8 mouse cellular contexts compared by ENCODE assay signal in genomic region chr3:108210771-108211139, GRCm38 (mm10). TPM values are rescaled to one million over a fixed set of nuclear protein-coding genes. Genes with fewer than 3 reads are reported as not detected.
DNase-seq lines count a peak whose midpoint lies in the region; ATAC-seq lines count a peak whose summit lies in the region.

Gene Atxn7l2, minus strand, starts transcription at chr3:108210934.

- H3K4me3 ChIP-seq in embryonic facial prominence, embryonic 15.5 days (replicated peaks) = peak within 1 kb of the TSS; percentile 62
- peak within 1 kb of the TSS; percentile 56 for H3K4me3 ChIP-seq in kidney, embryonic 16.5 days (ENCODE audit: low read length)
- peak within 1 kb of the TSS; percentile 77 for H3K4me3 ChIP-seq in liver, embryonic 16.5 days (ENCODE audit: low read depth, low read length)
- peak within 1 kb of the TSS; percentile 66 for H3K4me3 ChIP-seq in stomach, embryonic 15.5 days (replicated peaks)

- no peaks in the 10 kb centered on the region for H3K9me3 ChIP-seq in embryonic facial prominence, embryonic 15.5 days (replicated peaks)
- no peaks in the 10 kb centered on the region for H3K9me3 ChIP-seq in kidney, embryonic 16.5 days (ENCODE audit: low read length)
- H3K9me3 ChIP-seq in liver, embryonic 16.5 days (replicated peaks; ENCODE audit: control insufficient read depth, low read length) = no peaks in the 10 kb centered on the region
- H3K9me3 ChIP-seq in stomach, embryonic 15.5 days = no peaks in the 10 kb centered on the region

- peaks cover 35% of the 10 kb centered on the region for H3K4me1 ChIP-seq in embryonic facial prominence, embryonic 15.5 days
- H3K4me1 ChIP-seq in kidney, embryonic 16.5 days (ENCODE audit: insufficient read depth, low read length) = peaks cover 23% of the 10 kb centered on the region
- peaks cover 18% of the 10 kb centered on the region for H3K4me1 ChIP-seq in liver, embryonic 16.5 days (ENCODE audit: control insufficient read depth, low read depth, low read length)
- H3K4me1 ChIP-seq in stomach, embryonic 15.5 days = peaks cover 26% of the 10 kb centered on the region

- H3K36me3 ChIP-seq in embryonic facial prominence, embryonic 15.5 days = peaks cover 17% of the 10 kb centered on the region
- peaks cover 14% of the 10 kb centered on the region; the same call in 1 of the 2 replicates for H3K36me3 ChIP-seq in kidney, embryonic 16.5 days (ENCODE audit: insufficient read depth, low read length)
- H3K36me3 ChIP-seq in liver, embryonic 16.5 days (ENCODE audit: control insufficient read depth, insufficient read depth) = no peaks in the 10 kb centered on the region
- H3K36me3 ChIP-seq in stomach, embryonic 15.5 days = peaks cover 2% of the 10 kb centered on the region; the same call in 1 of the 2 replicates

- no peak for DNase-seq in layer of hippocampus, adult 18-20 months (ENCODE audit: low spot score in 2 of 2)
- DNase-seq in layer of hippocampus, adult 9-10 months (ENCODE audit: low spot score) = no peak
- no peak for DNase-seq in yolk sac, embryonic 10.5 days (ENCODE audit: low spot score)

- H3K4me2 ChIP-seq in embryonic facial prominence, embryonic 15.5 days (replicated peaks) = peak within 1 kb of the TSS; percentile 85
- H3K4me2 ChIP-seq in kidney, embryonic 16.5 days (replicated peaks; ENCODE audit: low read depth, low read length) = peak within 1 kb of the TSS; percentile 79
- H3K4me2 ChIP-seq in liver, embryonic 16.5 days (ENCODE audit: low read depth, low read length) = peak within 1 kb of the TSS; percentile 94
- H3K4me2 ChIP-seq in stomach, embryonic 15.5 days = peak within 1 kb of the TSS; percentile 96

- peak; percentile 90 for ATAC-seq in activated CD4-positive, CD25-positive, alpha-beta regulatory T cell, adult 4 months
- peak; percentile 70 for ATAC-seq in embryonic facial prominence, embryonic 15.5 days (ENCODE audit: insufficient number of reproducible peaks, low FRiP score, low TSS enrichment, low read depth)
- peak; percentile 87 for ATAC-seq in kidney, embryonic 16.5 days (ENCODE audit: low FRiP score, low TSS enrichment)
- ATAC-seq in liver, embryonic 16.5 days (ENCODE audit: low read depth) = peak; percentile 40
- ATAC-seq in stomach, embryonic 15.5 days (ENCODE audit: insufficient read depth, low FRiP score, low read depth) = peak; percentile 67

- under 1% methylated on average over 14 of the region's 14 CpGs for WGBS in embryonic facial prominence, embryonic 15.5 days
- WGBS in kidney, embryonic 16.5 days = 0% methylated on average over 14 of the region's 14 CpGs
- 0% methylated on average over 14 of the region's 14 CpGs for WGBS in liver, embryonic 16.5 days (ENCODE audit: insufficient replicate concordance)
- WGBS in stomach, embryonic 15.5 days = under 1% methylated on average over 14 of the region's 14 CpGs

- peak within 1 kb of the TSS; percentile 93 for H3K27ac ChIP-seq in embryonic facial prominence, embryonic 15.5 days (replicated peaks)
- peak within 1 kb of the TSS; percentile 89 for H3K27ac ChIP-seq in kidney, embryonic 16.5 days (ENCODE audit: low read length)
- H3K27ac ChIP-seq in liver, embryonic 16.5 days (ENCODE audit: low read length) = peak within 1 kb of the TSS; percentile 68
- peak within 1 kb of the TSS; percentile 93 for H3K27ac ChIP-seq in stomach, embryonic 15.5 days

- H3K9ac ChIP-seq in embryonic facial prominence, embryonic 15.5 days = peak within 1 kb of the TSS; percentile 58
- H3K9ac ChIP-seq in kidney, embryonic 16.5 days (replicated peaks; ENCODE audit: low read length) = peak within 1 kb of the TSS; percentile 80
- peak within 1 kb of the TSS; percentile 78 for H3K9ac ChIP-seq in liver, embryonic 16.5 days (ENCODE audit: low read depth, low read length)
- H3K9ac ChIP-seq in stomach, embryonic 15.5 days = peak within 1 kb of the TSS; percentile 71

- H3K27me3 ChIP-seq in embryonic facial prominence, embryonic 15.5 days = no peaks in the 10 kb centered on the region
- H3K27me3 ChIP-seq in kidney, embryonic 16.5 days (ENCODE audit: insufficient read depth, low read length) = no peaks in the 10 kb centered on the region
- H3K27me3 ChIP-seq in liver, embryonic 16.5 days (ENCODE audit: control insufficient read depth, insufficient read depth, low read depth, low read length) = no peaks in the 10 kb centered on the region; the same call in 1 of the 2 replicates
- H3K27me3 ChIP-seq in stomach, embryonic 15.5 days (replicated peaks) = no peaks in the 10 kb centered on the region

RNA-seq across cellular contexts. Expression of gene Atxn7l2, which starts in this region (rescaled TPM):
- 10 to 100 TPM; 23.5 to 24.8 TPM for total RNA-seq in layer of hippocampus, adult 18-20 months (2021)
- 1 to 10 TPM; 4.3 to 7.8 TPM for polyA plus RNA-seq in activated CD4-positive, CD25-positive, alpha-beta regulatory T cell, adult 4 months (2017; shearing (Covaris generic))
- polyA plus RNA-seq in embryonic facial prominence, embryonic 15.5 days (2015; fragmentation: Nextera tagmentation; extraction: Ambion mirVana) = 18.4 and 20.4 TPM in 2 replicates
- polyA plus RNA-seq in kidney, embryonic 16.5 days (2015; fragmentation: Nextera tagmentation; extraction: Ambion mirVana) = 18.7 and 22.2 TPM in 2 replicates
- 2.0 and 2.1 TPM in 2 replicates for polyA plus RNA-seq in liver, embryonic 16.5 days (2015; fragmentation: Nextera tagmentation; extraction: Ambion mirVana)
- 11.6 and 13.3 TPM in 2 replicates for polyA plus RNA-seq in stomach, embryonic 15.5 days (2015; fragmentation: Nextera tagmentation; extraction: Ambion mirVana)

Comparison
In these comparisons a context has a peak if more than half of its experiments do, and no peak if none do; other contexts are left out.
1. ATAC-seq: peak in every context shown above with its lines; median percentile 90 in activated CD4-positive, CD25-positive, alpha-beta regulatory T cell, adult 4 months; 87 in kidney, embryonic 16.5 days; 70 in embryonic facial prominence, embryonic 15.5 days; 67 in stomach, embryonic 15.5 days; 40 in liver, embryonic 16.5 days.